Comparison of ENCODE assay signal across 8 mouse cellular contexts in the genomic region with DNA sequence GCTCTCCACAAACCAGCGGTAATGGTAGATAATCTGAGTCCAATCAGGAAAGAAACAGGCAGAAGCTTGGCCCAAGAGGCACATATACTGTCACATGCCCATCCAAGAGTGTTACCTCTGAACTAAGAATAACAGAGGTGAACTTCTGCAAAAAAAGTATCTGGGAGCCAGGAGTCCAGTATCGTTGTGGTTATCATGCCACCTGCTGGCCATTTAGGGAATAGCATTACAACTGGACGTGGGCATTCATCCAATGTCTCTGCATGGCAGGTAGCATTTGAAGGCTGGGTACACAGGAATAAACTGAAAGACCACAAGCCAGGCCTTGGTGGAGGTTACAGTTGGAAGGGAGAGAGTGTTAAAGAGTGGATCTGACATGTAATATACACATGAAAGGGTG.
A peak's percentile ranks its signal among the peaks of the same experiment; 100 is the strongest.
DNase-seq lines count a peak whose midpoint lies in the region; ATAC-seq and TF ChIP-seq lines count a peak whose summit lies in the region.

No protein-coding gene starts in this region.

- no peaks in the 10 kb centered on the region for H3K79me2 ChIP-seq in C2C12 (ENCODE audit: control insufficient read depth, insufficient read depth)

- no peaks in the 10 kb centered on the region for H3K36me3 ChIP-seq in C2C12 (ENCODE audit: control insufficient read depth, insufficient read depth)
- no peaks in the 10 kb centered on the region for H3K36me3 ChIP-seq in stomach, postnatal 0 days (ENCODE audit: control insufficient read depth, insufficient read depth, low read length)

- WGBS in bone marrow, adult 2 months: 10% methylated on average over 3 of the region's 3 CpGs
- 9% methylated on average over 3 of the region's 3 CpGs for WGBS in stomach, postnatal 0 days

- H3K27ac ChIP-seq in bone marrow, adult 2 months (ENCODE audit: control insufficient read depth, insufficient read depth, low read depth, low read length, poor library complexity): no peak overlapping the region
- H3K27ac ChIP-seq in embryonic fibroblast, embryonic 13.5 days (ENCODE audit: insufficient read depth, low read length): no peak overlapping the region
- no peak overlapping the region for H3K27ac ChIP-seq in stomach, postnatal 0 days (replicated peaks)

- ATAC-seq in stomach, postnatal 0 days (ENCODE audit: low FRiP score, low TSS enrichment): no peak

- no peak for TF ChIP-seq POLR2A in bone marrow, adult 2 months (IDR thresholded peaks at IDR 0.05; ENCODE audit: borderline replicate concordance, control insufficient read depth, low read depth, low read length)
- TF ChIP-seq POLR2A in embryonic fibroblast, embryonic 13.5 days (IDR thresholded peaks at IDR 0.05; ENCODE audit: low read depth, low read length): no peak

- peak; percentile 81 for DNase-seq in gastrocnemius, adult 18-20 months (ENCODE audit: low spot score)
- no peak for DNase-seq in gastrocnemius, postnatal 25 days
- DNase-seq in layer of hippocampus, adult 11-12 months (ENCODE audit: low spot score): peak; percentile 82
- DNase-seq in lung, postnatal 14 days: peak; percentile 71
- DNase-seq in stomach, postnatal 0 days (ENCODE audit: low spot score): peak; percentile 71

- H3K4me3 ChIP-seq in C2C12 (ENCODE audit: insufficient read depth, poor library complexity, severe bottlenecking): no peak overlapping the region
- no peak overlapping the region for H3K4me3 ChIP-seq in bone marrow, adult 2 months (replicated peaks; ENCODE audit: control insufficient read depth, low read depth, low read length)
- no peak overlapping the region for H3K4me3 ChIP-seq in embryonic fibroblast, embryonic 13.5 days (ENCODE audit: insufficient read depth, low read length)
- H3K4me3 ChIP-seq in stomach, postnatal 0 days (ENCODE audit: low read depth, low read length): no peak overlapping the region

- TF ChIP-seq EP300 in stomach, postnatal 0 days (optimal IDR thresholded peaks at IDR 0.05): no peak

- TF ChIP-seq CTCF in C2C12 (IDR thresholded peaks at IDR 0.05; ENCODE audit: control insufficient read depth, insufficient read depth, insufficient read length): peak; percentile 77
- peak; percentile 41 for TF ChIP-seq CTCF in bone marrow, adult 2 months (IDR thresholded peaks at IDR 0.05; ENCODE audit: control insufficient read depth, insufficient read depth, low read length)
- 0 out of 2 replicates have a peak, but pooled peaks have one; percentile 27 for TF ChIP-seq CTCF in embryonic fibroblast, embryonic 13.5 days (IDR thresholded peaks at IDR 0.05; ENCODE audit: borderline replicate concordance, insufficient read depth, low read length)
- peak; percentile 96 for TF ChIP-seq CTCF in stomach, postnatal 0 days (IDR thresholded peaks at IDR 0.05; ENCODE audit: low read depth)

- no peaks in the 10 kb centered on the region for H3K79me3 ChIP-seq in C2C12 (ENCODE audit: low read depth)

- peaks cover 21% of the 10 kb centered on the region for H3K27me3 ChIP-seq in C2C12 (ENCODE audit: control insufficient read depth, insufficient read depth, insufficient read length)
- H3K27me3 ChIP-seq in stomach, postnatal 0 days (ENCODE audit: control insufficient read depth, insufficient read depth, low read length): no peaks in the 10 kb centered on the region

- H3K9ac ChIP-seq in stomach, postnatal 0 days (ENCODE audit: low read length): no peak overlapping the region

- no peaks in the 10 kb centered on the region for H3K9me3 ChIP-seq in stomach, postnatal 0 days (ENCODE audit: control insufficient read depth, low read length)

- no peak overlapping the region for H3ac ChIP-seq in C2C12 (ENCODE audit: control insufficient read depth, insufficient read length, low read depth)

- no peaks in the 10 kb centered on the region; the same call in 1 of the 2 replicates for H3K4me1 ChIP-seq in bone marrow, adult 2 months (ENCODE audit: control insufficient read depth, insufficient read depth, low read length)
- no peaks in the 10 kb centered on the region for H3K4me1 ChIP-seq in embryonic fibroblast, embryonic 13.5 days (ENCODE audit: control insufficient read depth, insufficient read depth, low read length)
- H3K4me1 ChIP-seq in stomach, postnatal 0 days (replicated peaks; ENCODE audit: control insufficient read depth, insufficient read depth): no peaks in the 10 kb centered on the region

- no peak overlapping the region for H3K4me2 ChIP-seq in stomach, postnatal 0 days (replicated peaks; ENCODE audit: low read depth)

TF ChIP-seq in C2C12, 6 proteins besides CTCF, POLR2A, EP300 and RAD21:
- TF ChIP-seq FOSL1 (IDR thresholded peaks at IDR 0.05; ENCODE audit: insufficient read depth, low read length, poor library complexity, severe bottlenecking): no peak
- TF ChIP-seq MYOG (IDR thresholded peaks at IDR 0.05; ENCODE audit: control insufficient read depth, extremely low read depth, insufficient read length): no peak
- no peak for TF ChIP-seq MYOD1 (IDR thresholded peaks at IDR 0.05; ENCODE audit: control insufficient read depth, insufficient read length, low read depth)
- TF ChIP-seq CEBPB (IDR thresholded peaks at IDR 0.05; ENCODE audit: low read depth): no peak
- TF ChIP-seq MAX (IDR thresholded peaks at IDR 0.05): no peak
- no peak for TF ChIP-seq USF1 (IDR thresholded peaks at IDR 0.05; ENCODE audit: low read depth)

Comparison
In these comparisons a context has a peak if more than half of its experiments do, and no peak if none do; other contexts are left out.
1. CTCF ChIP-seq: peak in every context shown above with its lines; median percentile 96 in stomach, postnatal 0 days; 77 in C2C12; 41 in bone marrow, adult 2 months; 27 in embryonic fibroblast, embryonic 13.5 days.